Mouse (Mus musculus) heart, embryonic 12.5 days (tissue): ENCODE results near the gene Tac1. TPM values are rescaled to one million over a fixed set of nuclear protein-coding genes. Genes with fewer than 3 reads are reported as not detected.
"Not testable (repeated sequence)": the region's sequence is repeated elsewhere in the genome, so short reads cannot be mapped to it uniquely, and the experiment has no call there.

Source experiments
- ATAC-seq: fragments of 200-750 bp; cut with Nextera tagmentation; 2 replicates; pipeline ENCODE4 v1.8.0; 2017; ENCODE audit warnings: moderate TSS enrichment, moderate library complexity; ENCODE audit not compliant: insufficient number of reproducible peaks, low FRiP score
- H3K27ac ChIP-seq: fragments of 300-500 bp; sonication (generic); 2 replicates; pipeline ENCODE4 v1.5.1; 2016; ENCODE audit warnings: mild to moderate bottlenecking, moderate library complexity; ENCODE audit not compliant: poor library complexity, severe bottlenecking
- H3K27me3 ChIP-seq: fragments of 300-500 bp; sonication (generic); replicated peaks from 2 replicates; pipeline ENCODE4 v1.6.1; 2016; ENCODE audit warnings: mild to moderate bottlenecking, moderate library complexity
- H3K36me3 ChIP-seq: fragments of 300-500 bp; sonication (generic); 2 replicates; pipeline ENCODE4 v1.6.1; 2016; ENCODE audit warnings: mild to moderate bottlenecking, moderate library complexity
- H3K4me1 ChIP-seq: fragments of 300-500 bp; sonication (generic); replicated peaks from 2 replicates; pipeline ENCODE4 v1.6.1; 2016; ENCODE audit warnings: mild to moderate bottlenecking
- H3K4me2 ChIP-seq: fragments of 300-500 bp; sonication (generic); 2 replicates; pipeline ENCODE4 v1.6.1; 2016; ENCODE audit warnings: mild to moderate bottlenecking, moderate library complexity
- H3K4me3 ChIP-seq: fragments of 300-500 bp; sonication (generic); 2 replicates; pipeline ENCODE4 v1.5.1; 2016; ENCODE audit warnings: mild to moderate bottlenecking
- H3K9ac ChIP-seq: fragments of 300-500 bp; sonication (generic); 2 replicates; pipeline ENCODE4 v1.6.1; 2016; ENCODE audit warnings: mild to moderate bottlenecking, moderate library complexity
- H3K9me3 ChIP-seq: fragments of 300-500 bp; sonication (generic); replicated peaks from 2 replicates; pipeline ENCODE4 v1.6.1; 2016; ENCODE audit warnings: mild to moderate bottlenecking, moderate library complexity
- WGBS: fragments of 180-500 bp; shearing (Covaris S2); methylation state at CpG from one replicate; pipeline ENCODE4 v1.1.7; 2016; 5-methylcytosine and 5-hydroxymethylcytosine counted together
- polyA plus RNA-seq: library from polyadenylated mRNA; unstranded; fragments of >200 nt; fragmentation: Nextera tagmentation; extraction: Ambion mirVana; gene quantifications from 2 replicates; pipeline ENCODE4 v1.2.1, GENCODE M21; 2016

Gene Tac1
- polyA plus RNA-seq: 0.40 and 0.51 TPM in 2 replicates

- WGBS: 4% methylated on average over 37 of the region's 37 CpGs
- H3K4me3 ChIP-seq: peak within 1 kb of the TSS; percentile 43
Measured at GRCm38 (mm10) chr6:7554829-7555391, at the start of gene Tac1. Gene Tac1 (plus strand): TSS chr6:7554879.

GRCm38 (mm10) chr6:7543511-7543910 lies 11.2 kb upstream of the Tac1 start:
- WGBS: 56% methylated on average over 2 of the region's 2 CpGs
- H3K27me3 ChIP-seq, H3K4me3 ChIP-seq, H3K4me2 ChIP-seq, H3K4me1 ChIP-seq, H3K9ac ChIP-seq, H3K36me3 ChIP-seq, H3K9me3 ChIP-seq, ATAC-seq, H3K27ac ChIP-seq: not testable (repeated sequence)

More at GRCm38 (mm10) chr6:7554829-7555391, at the start of gene Tac1:
- peak; percentile 51; the same call in 1 of the 2 replicates for ATAC-seq
- peaks cover 38% of the 10 kb centered on the region for H3K27me3 ChIP-seq
- H3K27ac ChIP-seq: no peak within 1 kb of the TSS
- no peaks in the 10 kb centered on the region for H3K36me3 ChIP-seq
- 0 out of 2 replicates have a peak within 1 kb of the TSS, but pooled peaks have one; percentile 24 for H3K9ac ChIP-seq
- H3K4me1 ChIP-seq: peaks cover 20% of the 10 kb centered on the region
- peak within 1 kb of the TSS; percentile 75 for H3K4me2 ChIP-seq
- no peaks in the 10 kb centered on the region for H3K9me3 ChIP-seq

- H3K27ac ChIP-seq: no peak overlapping the region
- no peaks in the 10 kb centered on the region for H3K9me3 ChIP-seq
- peak overlapping the region; percentile 75 for H3K4me2 ChIP-seq
- H3K4me1 ChIP-seq: peaks cover 20% of the 10 kb centered on the region
- peaks cover 38% of the 10 kb centered on the region for H3K27me3 ChIP-seq
- 0 out of 2 replicates have a peak overlapping the region, but pooled peaks have one; percentile 24 for H3K9ac ChIP-seq
- 2% methylated on average over 25 of the region's 25 CpGs for WGBS
- H3K36me3 ChIP-seq: no peaks in the 10 kb centered on the region
- peak overlapping the region; percentile 43 for H3K4me3 ChIP-seq
- no peak for ATAC-seq
Measured at GRCm38 (mm10) chr6:7555688-7556476, 1.2 kb downstream of the Tac1 start.

- Histone ChIP-seq H3K27ac (no peak overlapping the region), H3K4me3 (no peak overlapping the region), H3K9me3 (no peaks in the 10 kb centered on the region), H3K4me1 (peaks cover 20% of the 10 kb centered on the region), H3K4me2 (no peak overlapping the region), H3K9ac (no peak overlapping the region), H3K27me3 (peaks cover 38% of the 10 kb centered on the region), H3K36me3 (no peaks in the 10 kb centered on the region)
- ATAC-seq: no peak
Measured at GRCm38 (mm10) chr6:7558164-7558563, 3.5 kb downstream of the Tac1 start.

GRCm38 (mm10) chr6:7562524-7562923 lies 7.8 kb downstream of the Tac1 start:
- no peaks in the 10 kb centered on the region for H3K36me3 ChIP-seq
- H3K27ac ChIP-seq: no peak overlapping the region
- H3K27me3 ChIP-seq: no peaks in the 10 kb centered on the region
- H3K4me2 ChIP-seq: no peak overlapping the region
- H3K9me3 ChIP-seq: no peaks in the 10 kb centered on the region
- 44% methylated on average over 6 of the region's 6 CpGs for WGBS
- no peak for ATAC-seq
- H3K9ac ChIP-seq: no peak overlapping the region
- H3K4me1 ChIP-seq: no peaks in the 10 kb centered on the region
- no peak overlapping the region for H3K4me3 ChIP-seq

GRCm38 (mm10) chr6:7564537-7564936 lies 9.9 kb downstream of the Tac1 start:
- ATAC-seq: no peak
- H3K4me3 ChIP-seq: no peak overlapping the region
- no peak overlapping the region for H3K27ac ChIP-seq
- no peak overlapping the region for H3K9ac ChIP-seq
- 67% methylated on average over 3 of the region's 3 CpGs for WGBS
- H3K4me2 ChIP-seq: no peak overlapping the region
- H3K27me3 ChIP-seq: no peaks in the 10 kb centered on the region
- H3K4me1 ChIP-seq: no peaks in the 10 kb centered on the region
- H3K9me3 ChIP-seq: no peaks in the 10 kb centered on the region
- no peaks in the 10 kb centered on the region for H3K36me3 ChIP-seq

GRCm38 (mm10) chr6:7571144-7571543 lies 16.5 kb downstream of the Tac1 start:
- Histone ChIP-seq H3K4me2 (no peak overlapping the region), H3K4me1 (no peaks in the 10 kb centered on the region), H3K4me3 (no peak overlapping the region), H3K36me3 (no peaks in the 10 kb centered on the region), H3K9ac (no peak overlapping the region), H3K9me3 (no peaks in the 10 kb centered on the region), H3K27me3 (no peaks in the 10 kb centered on the region), H3K27ac (no peak overlapping the region)
- ATAC-seq: no peak
- WGBS: 60% methylated on average over 1 of the region's 1 CpGs

GRCm38 (mm10) chr6:7578031-7578430 lies 23.4 kb downstream of the Tac1 start:
- Histone ChIP-seq H3K9ac (no peak overlapping the region), H3K4me2 (no peak overlapping the region), H3K27ac (no peak overlapping the region), H3K36me3 (no peaks in the 10 kb centered on the region), H3K27me3 (no peaks in the 10 kb centered on the region), H3K4me1 (no peaks in the 10 kb centered on the region), H3K9me3 (no peaks in the 10 kb centered on the region), H3K4me3 (no peak overlapping the region)
- WGBS: 40% methylated on average over 1 of the region's 1 CpGs
- ATAC-seq: no peak

GRCm38 (mm10) chr6:7594445-7594844 lies 39.8 kb downstream of the Tac1 start:
- WGBS: 77% methylated on average over 2 of the region's 2 CpGs
- Histone ChIP-seq H3K4me3 (no peak overlapping the region), H3K9ac (no peak overlapping the region), H3K4me2 (no peak overlapping the region), H3K36me3 (no peaks in the 10 kb centered on the region), H3K4me1 (no peaks in the 10 kb centered on the region), H3K27ac (no peak overlapping the region), H3K9me3 (no peaks in the 10 kb centered on the region), H3K27me3 (no peaks in the 10 kb centered on the region)
- ATAC-seq: no peak

- H3K9me3 ChIP-seq: no peaks in the 10 kb centered on the region
- no peak overlapping the region for H3K4me3 ChIP-seq
- no peak overlapping the region for H3K4me2 ChIP-seq
- no peaks in the 10 kb centered on the region for H3K36me3 ChIP-seq
- no peak overlapping the region for H3K9ac ChIP-seq
- WGBS: 58% methylated on average over 5 of the region's 5 CpGs
- H3K27ac ChIP-seq: no peak overlapping the region
- ATAC-seq: no peak
- H3K4me1 ChIP-seq: no peaks in the 10 kb centered on the region
- no peaks in the 10 kb centered on the region for H3K27me3 ChIP-seq
Measured at GRCm38 (mm10) chr6:7598416-7598815, 43.7 kb downstream of the Tac1 start.

GRCm38 (mm10) chr6:7600228-7600627 lies 45.5 kb downstream of the Tac1 start:
- H3K4me3 ChIP-seq: no peak overlapping the region
- H3K9me3 ChIP-seq: no peaks in the 10 kb centered on the region
- H3K27ac ChIP-seq: no peak overlapping the region
- 38% methylated on average over 2 of the region's 2 CpGs for WGBS
- H3K9ac ChIP-seq: no peak overlapping the region
- no peaks in the 10 kb centered on the region for H3K27me3 ChIP-seq
- ATAC-seq: no peak
- H3K36me3 ChIP-seq: no peaks in the 10 kb centered on the region
- no peak overlapping the region for H3K4me2 ChIP-seq
- no peaks in the 10 kb centered on the region for H3K4me1 ChIP-seq
